Mouse (Mus musculus) E14TG2a.4 (cell line): ENCODE measurements around the gene Med31.
"Not testable (repeated sequence)": the region's sequence is repeated elsewhere in the genome, so short reads cannot be mapped to it uniquely, and the experiment has no call there.

Source experiments
- CTCF ChIP-seq: conservative IDR thresholded peaks from 2 replicates; pipeline ENCODE4 v1.5.1; 2014; ENCODE audit warnings: low read length
- NANOG ChIP-seq: IDR thresholded peaks from 2 replicates; pipeline ENCODE4 v1.6.1; 2014; ENCODE audit warnings: borderline replicate concordance, low read length, mixed read lengths

GRCm38 (mm10) chr11:72171906-72172305, 43.5 kb downstream of the Med31 start:
- TF ChIP-seq CTCF, NANOG: not testable (repeated sequence)
